Mouse (Mus musculus) liver, adult 2 months (tissue): ENCODE measurements around the gene Cpb1.

Experiments used
- CTCF ChIP-seq: fragments of 200-500 bp; IDR thresholded peaks from 2 replicates; pipeline ENCODE4 v1.5.1; 2011; ENCODE audit warnings: low read depth, low read length, control low read depth
- POLR2A ChIP-seq: fragments of 200-500 bp; IDR thresholded peaks from 2 replicates; pipeline ENCODE4 v1.6.1; 2011; ENCODE audit warnings: low read length, control low read depth; ENCODE audit not compliant: insufficient read depth; ENCODE audit errors: extremely low read depth

DNA sequence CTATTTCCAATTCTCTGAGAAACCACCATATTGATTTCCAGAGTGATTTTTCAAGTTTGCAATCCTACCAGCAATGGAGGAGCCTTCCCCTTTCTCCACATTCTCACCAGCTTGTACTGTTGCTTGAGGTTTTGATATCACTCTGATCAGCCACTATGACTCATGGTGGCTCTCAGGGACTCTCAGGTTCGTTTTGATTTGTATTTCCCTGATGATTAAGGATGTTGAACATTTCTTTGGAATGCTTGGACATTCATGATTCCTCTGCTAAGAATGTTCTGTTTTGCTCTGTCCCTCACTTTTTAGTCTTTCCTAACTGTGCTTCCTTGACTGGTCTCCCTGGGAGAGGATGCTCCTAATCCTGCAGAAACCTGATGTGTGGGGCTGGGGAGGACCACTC lies 6.3 kb upstream of the Cpb1 start:
- no peak for TF ChIP-seq CTCF
- TF ChIP-seq POLR2A = no peak
